Mouse (Mus musculus) ES-CJ7 (cell line): ENCODE data around the gene Ppp1r2.
A peak's percentile ranks its signal among the peaks of the same experiment; 100 is the strongest.

Source experiments
- DNase-seq: peaks from one replicate; pipeline ENCODE4 v3.0.0; 2011; ENCODE audit warnings: low read depth, low spot score

Ppp1r2 gene

GRCm38 (mm10) chr16:31234808-31235456 lies 40.1 kb downstream of the Ppp1r2 start:
- DNase-seq = no peak

DNA sequence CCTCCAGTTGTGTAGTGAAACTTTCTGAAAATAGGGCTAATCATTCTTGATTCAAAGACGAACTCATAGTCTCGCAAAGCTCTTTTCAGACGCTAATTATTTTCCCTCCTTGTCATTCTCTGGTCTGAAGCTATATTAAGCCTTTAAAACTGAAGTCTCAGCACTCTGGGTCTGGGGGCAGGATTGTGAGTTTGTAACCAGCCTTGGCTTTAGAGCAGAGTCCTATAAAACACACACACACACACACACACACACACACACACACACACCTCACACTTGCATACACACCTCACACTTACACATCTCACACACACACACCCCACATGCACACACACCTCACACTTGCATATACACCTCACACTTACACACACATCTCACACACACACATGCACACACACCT lies 40.7 kb downstream of the Ppp1r2 start:
- DNase-seq = no peak

DNA sequence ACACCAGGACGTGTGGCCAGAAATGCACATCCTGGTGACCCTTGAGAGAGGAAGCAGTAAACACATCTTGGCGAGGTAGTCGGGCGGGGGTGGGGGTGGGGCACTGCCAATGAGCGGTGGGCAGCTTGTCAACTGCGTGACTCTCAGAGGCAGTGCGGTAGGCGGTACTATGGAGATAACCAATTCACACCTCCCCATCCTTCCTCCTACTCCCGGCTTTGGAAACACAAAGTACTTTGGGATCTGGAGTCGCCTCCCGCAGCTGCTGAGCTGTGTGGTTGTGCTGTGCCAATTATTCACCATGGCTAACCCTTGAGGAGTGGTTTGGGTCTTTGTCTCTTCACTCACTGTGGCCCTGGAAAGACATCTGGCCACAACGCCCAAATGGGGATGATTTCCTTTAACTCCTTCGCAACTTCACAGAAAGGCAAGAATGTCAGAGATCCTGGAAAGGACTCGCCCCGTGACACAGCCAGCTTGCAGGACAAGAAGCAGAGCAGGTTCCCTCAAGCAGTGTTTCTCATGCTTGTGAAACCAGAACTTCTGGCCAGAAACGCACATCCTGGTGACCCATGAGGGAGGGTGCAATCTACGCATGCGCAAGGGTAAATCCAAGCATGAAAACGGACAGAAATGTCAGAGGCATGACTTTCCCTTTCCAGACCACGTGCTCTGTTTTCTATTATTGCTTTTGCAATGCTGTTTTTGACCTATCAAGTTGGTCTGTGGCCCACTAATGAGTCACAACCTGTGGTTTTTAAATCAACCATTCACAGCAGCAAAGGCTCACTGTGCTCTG lies 41.3 kb downstream of the Ppp1r2 start:
- peak; percentile 57 for DNase-seq

- DNase-seq = no peak
These were observed 41.9 kb downstream of the Ppp1r2 start for GRCm38 (mm10) chr16:31233167-31233498.

- no peak for DNase-seq
These were observed 42.4 kb downstream of the Ppp1r2 start for GRCm38 (mm10) chr16:31232491-31233166.

DNA sequence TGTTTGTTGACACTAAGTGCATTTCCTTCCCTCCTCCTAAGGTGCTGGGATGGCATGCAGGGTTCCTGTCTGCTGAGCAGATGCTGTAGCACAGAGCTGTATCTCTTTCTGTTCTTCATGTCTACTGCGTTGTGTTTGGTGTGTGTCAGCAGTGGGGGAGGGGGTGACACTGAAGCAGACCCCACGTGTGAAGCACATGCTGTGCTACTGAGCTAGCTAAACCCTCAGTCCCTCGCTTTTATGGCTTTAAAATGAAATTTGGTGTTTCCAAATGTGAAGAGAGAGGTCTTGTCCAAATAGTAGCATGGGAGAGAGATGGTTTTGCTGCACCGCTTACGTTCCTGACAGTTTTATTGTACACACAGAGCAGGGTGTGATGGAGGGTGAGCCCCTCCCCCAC lies 43.5 kb downstream of the Ppp1r2 start:
- DNase-seq = no peak

DNA sequence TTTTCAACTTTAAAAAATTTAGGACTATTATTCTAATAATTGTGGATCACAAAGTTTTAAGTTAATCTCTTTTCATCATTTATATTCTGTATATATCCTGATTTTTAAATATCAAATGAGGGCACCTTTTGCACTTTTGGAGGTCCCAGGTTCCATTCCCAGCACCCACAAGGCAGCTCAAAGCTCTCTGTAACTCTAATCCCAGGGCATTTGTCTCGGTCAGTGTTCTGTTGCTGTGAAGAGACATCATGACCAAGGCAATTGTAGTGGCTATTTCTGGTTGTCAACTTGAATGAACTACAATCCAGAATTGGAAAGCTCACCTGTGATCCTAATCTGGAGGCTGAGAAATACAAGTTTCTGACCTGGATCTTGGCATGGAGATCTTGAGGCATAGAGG lies 47.3 kb downstream of the Ppp1r2 start:
- DNase-seq = no peak

DNA sequence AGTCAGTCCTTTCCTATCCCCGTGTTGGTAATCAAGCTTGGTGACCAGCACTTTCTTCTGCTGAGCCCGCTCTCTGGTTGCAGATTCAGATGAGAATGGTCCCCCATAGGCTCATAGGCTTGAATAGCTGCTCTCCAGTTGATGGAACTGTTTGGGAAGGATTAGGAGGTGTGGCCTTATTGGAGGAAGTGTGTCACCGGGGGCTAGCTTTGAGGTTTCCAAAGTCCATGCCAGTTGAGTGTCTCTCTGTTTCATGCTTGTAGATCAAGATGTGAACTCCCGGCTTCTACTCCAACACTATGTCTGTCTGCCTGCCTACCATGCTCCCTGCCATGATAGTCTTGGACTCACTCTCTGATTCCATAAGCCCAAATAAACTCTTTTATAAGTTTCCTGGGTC lies 59.8 kb downstream of the Ppp1r2 start:
- DNase-seq = no peak

DNA sequence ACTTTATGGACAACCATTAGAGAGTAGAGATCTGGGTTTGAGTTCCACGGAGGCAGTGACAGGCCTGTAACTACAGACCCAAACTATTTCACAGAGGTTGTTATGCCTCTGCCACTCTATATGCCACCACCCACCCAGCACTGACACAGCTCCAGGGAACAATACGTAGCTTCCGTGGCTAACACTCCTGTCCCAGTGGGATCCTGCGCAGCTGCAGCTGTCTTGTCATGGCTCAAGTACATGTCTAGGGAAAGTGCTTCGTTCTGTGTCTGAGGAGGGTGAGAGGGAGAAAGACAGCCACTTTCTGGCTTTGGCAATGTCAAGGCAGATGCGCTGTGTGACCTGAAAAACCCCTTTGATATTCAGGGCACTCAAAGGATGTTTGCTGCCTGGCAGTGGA lies 61.6 kb downstream of the Ppp1r2 start:
- DNase-seq = no peak

GRCm38 (mm10) chr16:31211503-31211902 lies 63.6 kb downstream of the Ppp1r2 start:
- no peak for DNase-seq

DNA sequence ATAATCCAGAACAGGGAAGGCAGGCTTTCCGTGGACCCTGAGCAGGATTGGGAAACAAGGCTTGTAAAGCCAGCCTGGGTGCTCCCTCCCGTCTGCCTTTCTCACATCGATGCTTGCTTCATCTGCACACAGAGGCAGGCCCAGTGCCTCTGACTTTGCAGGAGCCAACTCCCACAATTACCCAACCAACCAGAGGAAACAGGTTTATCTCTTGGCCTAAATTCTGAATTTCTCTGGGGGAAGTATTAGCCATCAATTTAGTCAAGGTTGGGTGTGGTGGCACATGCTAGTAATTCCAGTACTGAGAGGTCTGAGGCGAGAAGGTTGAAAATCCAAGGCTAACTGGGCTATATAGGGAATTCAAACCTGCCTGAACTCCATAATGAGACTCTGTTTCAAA lies 64.6 kb downstream of the Ppp1r2 start:
- no peak for DNase-seq

DNA sequence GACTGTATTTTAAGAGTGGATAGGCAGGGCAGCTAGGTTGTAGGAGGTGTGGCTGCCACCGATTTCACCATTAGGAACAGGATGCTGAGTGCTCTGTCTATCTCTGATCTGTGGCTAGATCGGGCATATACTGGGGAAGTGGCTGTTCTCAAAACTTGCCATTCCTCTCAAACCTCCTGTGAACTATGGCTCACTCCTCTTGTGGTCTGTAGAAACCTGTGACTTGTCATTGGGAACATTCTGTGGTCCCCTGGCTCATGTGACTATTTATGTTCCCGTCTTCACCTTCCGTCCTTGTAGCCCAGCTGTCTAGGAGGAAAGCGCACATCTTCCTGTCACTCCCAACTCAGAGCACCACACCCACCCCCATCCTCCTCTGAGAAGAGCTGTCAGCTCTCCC lies 65.2 kb downstream of the Ppp1r2 start:
- DNase-seq = no peak

GRCm38 (mm10) chr16:31205726-31206125 lies 69.4 kb downstream of the Ppp1r2 start:
- no peak for DNase-seq

DNA sequence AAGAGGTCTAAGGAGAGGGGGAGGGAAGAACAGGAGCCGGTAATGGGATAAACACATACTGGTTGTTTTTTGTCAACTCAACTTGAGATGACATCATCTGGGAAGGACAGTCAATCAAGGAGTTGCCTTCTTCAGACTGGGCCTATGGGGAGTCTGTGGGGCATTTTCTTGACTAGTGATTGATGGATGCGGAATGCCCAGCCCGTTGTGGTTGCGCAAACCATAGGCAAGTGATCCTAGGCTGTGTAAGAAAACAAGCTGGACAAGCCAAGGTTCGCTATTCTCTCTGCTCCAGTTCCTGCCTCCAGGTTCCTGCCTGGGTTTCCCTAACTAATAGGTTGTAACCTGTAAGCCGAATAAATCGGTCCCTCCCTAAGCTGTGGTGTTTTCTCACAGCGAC lies 69.9 kb downstream of the Ppp1r2 start:
- no peak for DNase-seq

DNA sequence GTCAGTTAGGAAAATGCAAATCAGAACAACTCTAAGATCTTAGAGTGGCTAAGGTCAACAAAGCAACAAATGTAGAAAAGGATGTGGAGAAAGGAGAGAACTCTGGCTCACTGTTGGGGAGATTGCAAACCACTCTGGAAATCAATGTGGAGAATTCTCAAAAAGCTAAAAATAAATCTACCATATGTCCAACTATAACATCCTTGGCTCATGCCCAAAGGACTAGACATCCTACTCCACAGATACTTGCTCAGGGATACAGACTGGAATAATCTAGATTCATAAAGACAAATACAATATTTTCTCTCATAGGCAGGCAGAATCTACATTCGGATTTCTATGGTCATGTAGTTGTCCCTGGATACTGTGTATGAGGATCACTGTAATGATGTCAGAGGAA lies 70.9 kb downstream of the Ppp1r2 start:
- DNase-seq = no peak

- DNase-seq = no peak
These were observed 73.4 kb downstream of the Ppp1r2 start for GRCm38 (mm10) chr16:31201704-31202103.
